Mouse (Mus musculus) limb, embryonic 15.5 days (tissue): ENCODE data around the gene Chrna4. TPM values are rescaled to one million over a fixed set of nuclear protein-coding genes. Genes with fewer than 3 reads are reported as not detected.

ENCODE experiments used
- ATAC-seq: fragments of 200-750 bp; cut with Nextera tagmentation; 2 replicates; pipeline ENCODE4 v1.8.0; 2017; ENCODE audit warnings: low read depth, moderate TSS enrichment; ENCODE audit not compliant: insufficient number of reproducible peaks, low FRiP score, low TSS enrichment
- H3K27ac ChIP-seq: fragments of 300-500 bp; sonication (generic); 2 replicates; pipeline ENCODE4 v1.5.1; 2015; ENCODE audit warnings: moderate library complexity, mild to moderate bottlenecking, inconsistent platforms
- H3K27me3 ChIP-seq: fragments of 300-500 bp; sonication (generic); 2 replicates; pipeline ENCODE4 v1.6.1; 2015; ENCODE audit warnings: inconsistent platforms
- H3K36me3 ChIP-seq: fragments of 300-500 bp; sonication (generic); 2 replicates; pipeline ENCODE4 v1.6.1; 2015; ENCODE audit warnings: inconsistent platforms
- H3K4me1 ChIP-seq: fragments of 300-500 bp; sonication (generic); 2 replicates; pipeline ENCODE4 v1.6.1; 2015; ENCODE audit warnings: inconsistent platforms
- H3K4me2 ChIP-seq: fragments of 300-500 bp; sonication (generic); 2 replicates; pipeline ENCODE4 v1.6.1; 2015; ENCODE audit warnings: mild to moderate bottlenecking, inconsistent platforms
- H3K4me3 ChIP-seq: fragments of 300-500 bp; sonication (generic); 2 replicates; pipeline ENCODE4 v1.5.1; 2015; ENCODE audit warnings: mild to moderate bottlenecking, inconsistent platforms
- H3K9ac ChIP-seq: fragments of 300-500 bp; sonication (generic); 2 replicates; pipeline ENCODE4 v1.6.1; 2015; ENCODE audit warnings: inconsistent platforms
- H3K9me3 ChIP-seq: fragments of 300-500 bp; sonication (generic); 2 replicates; pipeline ENCODE4 v1.6.1; 2016; ENCODE audit warnings: inconsistent platforms
- WGBS: fragments of 180-500 bp; shearing (Covaris S2); methylation state at CpG from one replicate; pipeline ENCODE4 v1.1.7; 2015; 5-methylcytosine and 5-hydroxymethylcytosine counted together
- polyA plus RNA-seq: library from polyadenylated mRNA; unstranded; fragments of >200 nt; fragmentation: Nextera tagmentation; extraction: Ambion mirVana; gene quantifications from 2 replicates; pipeline ENCODE4 v1.2.1, GENCODE M21; 2015

Gene Chrna4
- polyA plus RNA-seq, 1 experiment from 2014 or later = 1.3 TPM

DNA sequence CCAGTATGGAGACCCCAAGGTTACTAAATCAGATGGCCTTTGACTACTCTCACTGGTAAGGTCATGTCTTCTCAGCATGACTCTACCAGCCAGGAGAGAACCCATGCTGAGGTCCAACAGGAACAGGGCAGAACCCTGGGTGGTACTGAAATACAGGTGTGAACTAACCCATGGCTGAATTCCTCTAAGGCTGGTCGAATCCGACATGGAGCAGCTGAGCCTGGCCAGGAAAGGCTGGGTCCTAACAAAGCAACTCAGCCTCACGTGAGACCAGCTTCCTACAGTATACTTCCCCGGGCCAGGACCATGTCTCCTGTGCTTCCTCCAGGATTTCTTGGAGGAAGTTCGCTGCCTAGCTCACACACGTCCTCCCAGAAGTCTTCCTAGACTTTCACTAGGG is 6.8 kb downstream of the Chrna4 start:
- no peaks in the 10 kb centered on the region for H3K9me3 ChIP-seq
- no peaks in the 10 kb centered on the region for H3K36me3 ChIP-seq
- no peak overlapping the region for H3K9ac ChIP-seq
- WGBS = 73% methylated on average over 6 of the region's 6 CpGs
- H3K27me3 ChIP-seq = peaks cover 71% of the 10 kb centered on the region
- ATAC-seq = no peak
- peaks cover 18% of the 10 kb centered on the region for H3K4me1 ChIP-seq
- H3K27ac ChIP-seq = no peak overlapping the region
- H3K4me2 ChIP-seq = no peak overlapping the region
- H3K4me3 ChIP-seq = no peak overlapping the region

DNA sequence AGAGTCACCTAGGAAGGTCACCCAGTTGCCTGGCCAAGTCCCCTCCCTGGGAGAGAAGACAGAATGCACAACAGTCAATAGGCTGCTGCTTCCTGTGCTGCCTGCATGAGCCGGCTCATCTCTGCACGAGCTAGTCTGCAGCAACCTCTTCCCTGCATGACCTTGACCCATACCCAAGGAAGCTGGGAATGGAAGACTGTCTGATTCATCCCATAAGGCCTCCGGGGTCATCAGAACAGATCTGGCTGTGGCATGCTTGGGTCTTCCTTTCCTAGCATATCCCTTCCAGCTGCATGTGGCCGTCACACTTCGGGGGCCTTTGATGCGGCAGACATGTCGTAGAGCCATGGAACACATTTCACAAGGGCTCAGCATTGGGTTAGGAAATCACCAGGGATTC is 8.2 kb downstream of the Chrna4 start:
- WGBS = 68% methylated on average over 7 of the region's 7 CpGs
- no peak overlapping the region for H3K4me3 ChIP-seq

DNA sequence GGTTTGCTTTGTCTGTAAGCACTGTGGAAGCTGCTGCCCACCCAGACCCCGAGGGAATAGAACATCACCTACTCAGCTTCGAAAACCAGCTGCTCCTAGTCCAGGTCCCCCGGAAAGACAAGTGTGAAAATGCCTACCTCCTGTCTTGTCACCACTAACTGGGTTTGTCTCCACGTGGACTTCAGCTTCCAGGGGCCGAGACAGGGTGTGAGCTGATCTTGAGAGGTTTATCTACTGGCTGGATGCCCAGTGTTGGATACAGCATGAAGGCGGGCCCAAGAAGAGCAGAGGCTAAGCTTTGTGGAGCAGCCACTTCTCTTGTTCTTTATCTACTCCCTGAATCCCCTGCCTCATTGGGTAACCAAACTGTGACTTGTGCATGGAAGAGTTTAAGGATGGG is 10.0 kb downstream of the Chrna4 start:
- ATAC-seq = no peak
- Histone ChIP-seq H3K9ac (no peak overlapping the region), H3K9me3 (no peaks in the 10 kb centered on the region), H3K4me2 (no peak overlapping the region), H3K4me3 (no peak overlapping the region), H3K27me3 (peaks cover 40% of the 10 kb centered on the region), H3K36me3 (no peaks in the 10 kb centered on the region), H3K4me1 (peaks cover 3% of the 10 kb centered on the region; the same call in 1 of the 2 replicates), H3K27ac (no peak overlapping the region)
- 67% methylated on average over 6 of the region's 6 CpGs for WGBS

More for the DNA sequence above, 8.2 kb downstream of the Chrna4 start:
- peaks cover 18% of the 10 kb centered on the region for H3K4me1 ChIP-seq
- H3K9ac ChIP-seq = no peak overlapping the region
- H3K4me2 ChIP-seq = no peak overlapping the region
- no peak for ATAC-seq
- H3K27me3 ChIP-seq = peaks cover 58% of the 10 kb centered on the region
- no peak overlapping the region for H3K27ac ChIP-seq
- H3K9me3 ChIP-seq = no peaks in the 10 kb centered on the region
- H3K36me3 ChIP-seq = no peaks in the 10 kb centered on the region

DNA sequence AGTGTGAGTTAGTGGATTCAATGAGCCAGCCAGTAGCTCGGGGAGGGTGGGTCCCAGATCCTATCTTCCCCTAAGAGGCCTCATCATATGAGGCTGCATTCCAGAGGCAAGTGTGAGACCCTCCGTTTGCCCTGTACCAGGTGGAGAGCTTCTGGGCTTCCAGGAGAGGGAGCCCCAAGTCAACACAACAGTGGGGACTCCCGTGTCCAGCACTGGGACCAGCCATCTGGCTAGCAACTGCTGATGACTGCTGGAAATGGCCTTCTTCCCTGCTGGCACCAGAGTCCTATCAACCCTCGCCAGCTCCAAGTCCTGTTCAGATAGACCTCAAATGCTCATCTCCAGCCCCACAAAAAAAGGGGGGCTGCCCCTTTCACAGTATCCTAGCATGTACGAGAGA is 10.9 kb downstream of the Chrna4 start:
- ATAC-seq = no peak

DNA sequence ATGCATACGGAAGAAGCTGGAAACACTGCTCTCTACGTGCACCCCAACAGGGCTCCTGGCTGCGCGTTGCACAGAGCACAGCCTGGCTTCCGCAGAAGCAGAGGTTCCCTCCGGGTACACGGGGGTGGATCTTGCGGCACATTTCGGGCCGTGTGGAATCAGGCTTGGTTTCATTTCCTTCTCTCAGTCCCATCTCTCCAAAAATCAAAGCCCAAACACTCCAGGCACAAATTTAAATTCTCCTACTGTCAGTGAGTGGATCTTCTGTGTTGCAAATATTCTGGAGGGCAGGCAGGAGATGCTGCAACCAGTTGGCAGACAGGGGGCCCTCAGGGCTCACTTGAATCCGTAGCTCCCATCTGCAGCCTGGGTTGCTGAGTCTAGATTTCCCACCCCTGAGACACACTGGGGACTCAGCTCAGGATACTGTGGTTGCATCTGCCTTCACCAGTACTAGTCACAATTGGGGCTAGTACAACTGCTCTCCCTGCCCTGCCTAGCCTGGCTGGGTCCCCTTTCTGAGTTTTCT is 11.9 kb downstream of the Chrna4 start:
- Histone ChIP-seq H3K36me3 (no peaks in the 10 kb centered on the region), H3K4me2 (no peak overlapping the region), H3K9me3 (no peaks in the 10 kb centered on the region), H3K9ac (no peak overlapping the region), H3K4me1 (no peaks in the 10 kb centered on the region), H3K27ac (no peak overlapping the region), H3K27me3 (peaks cover 21% of the 10 kb centered on the region), H3K4me3 (no peak overlapping the region)
- no peak for ATAC-seq
- WGBS = 77% methylated on average over 11 of the region's 11 CpGs

More for the DNA sequence above, 10.9 kb downstream of the Chrna4 start:
- no peak overlapping the region for H3K4me2 ChIP-seq
- H3K27me3 ChIP-seq = peaks cover 31% of the 10 kb centered on the region
- no peaks in the 10 kb centered on the region for H3K9me3 ChIP-seq
- 41% methylated on average over 5 of the region's 5 CpGs for WGBS
- no peaks in the 10 kb centered on the region for H3K36me3 ChIP-seq
- no peak overlapping the region for H3K9ac ChIP-seq
- no peak overlapping the region for H3K4me3 ChIP-seq
- no peaks in the 10 kb centered on the region for H3K4me1 ChIP-seq
- no peak overlapping the region for H3K27ac ChIP-seq

DNA sequence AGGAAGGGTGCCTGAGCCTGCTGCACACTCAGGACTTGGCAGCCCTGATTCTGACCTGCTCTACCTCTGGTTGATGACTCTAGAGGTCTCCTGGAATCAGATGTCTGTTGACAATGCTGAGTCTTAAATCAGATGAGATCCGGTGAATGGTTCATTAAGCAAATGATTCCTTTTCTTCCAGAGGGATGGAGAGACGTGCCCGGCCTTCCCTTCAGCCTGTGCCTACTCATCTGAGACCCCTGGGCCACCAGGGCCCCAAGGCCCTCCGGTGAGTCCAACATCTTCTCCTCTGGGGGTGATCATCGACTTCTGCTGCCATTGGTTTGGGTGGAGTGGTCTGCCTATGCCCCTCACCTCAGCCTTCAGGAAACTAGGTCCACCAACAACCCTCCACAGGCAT is 35.0 kb downstream of the Chrna4 start:
- H3K36me3 ChIP-seq = no peaks in the 10 kb centered on the region
- no peak overlapping the region for H3K9ac ChIP-seq
- ATAC-seq = no peak
- H3K4me1 ChIP-seq = no peaks in the 10 kb centered on the region
- no peaks in the 10 kb centered on the region for H3K27me3 ChIP-seq
- WGBS = 81% methylated on average over 5 of the region's 5 CpGs
- H3K27ac ChIP-seq = no peak overlapping the region
- no peaks in the 10 kb centered on the region for H3K9me3 ChIP-seq
- no peak overlapping the region for H3K4me2 ChIP-seq
- no peak overlapping the region for H3K4me3 ChIP-seq

DNA sequence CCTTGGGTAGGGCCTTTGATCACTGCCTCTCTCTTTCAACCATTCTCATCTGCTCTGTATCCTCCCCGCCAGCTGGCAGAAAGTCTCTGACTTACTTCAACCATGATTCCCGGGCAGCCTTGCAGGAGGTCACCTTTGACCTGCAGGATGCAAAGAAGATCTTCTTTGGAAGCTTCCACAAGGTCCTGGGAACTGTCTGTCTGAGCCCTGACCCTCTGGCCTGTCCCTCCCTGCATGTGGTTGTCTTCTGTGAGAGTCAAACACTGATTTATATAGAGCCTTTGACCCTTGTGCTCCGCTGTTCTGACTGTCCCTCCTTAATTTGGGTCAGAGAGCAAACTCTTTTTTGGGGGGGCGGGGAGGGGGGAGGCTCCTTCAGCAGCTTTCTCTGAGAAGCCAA is 36.3 kb downstream of the Chrna4 start:
- ATAC-seq = no peak
- no peaks in the 10 kb centered on the region for H3K27me3 ChIP-seq
- H3K36me3 ChIP-seq = no peaks in the 10 kb centered on the region
- H3K9ac ChIP-seq = no peak overlapping the region
- 45% methylated on average over 4 of the region's 4 CpGs for WGBS
- no peak overlapping the region for H3K4me2 ChIP-seq
- H3K4me3 ChIP-seq = no peak overlapping the region
- H3K27ac ChIP-seq = no peak overlapping the region
- H3K4me1 ChIP-seq = no peaks in the 10 kb centered on the region
- H3K9me3 ChIP-seq = no peaks in the 10 kb centered on the region

DNA sequence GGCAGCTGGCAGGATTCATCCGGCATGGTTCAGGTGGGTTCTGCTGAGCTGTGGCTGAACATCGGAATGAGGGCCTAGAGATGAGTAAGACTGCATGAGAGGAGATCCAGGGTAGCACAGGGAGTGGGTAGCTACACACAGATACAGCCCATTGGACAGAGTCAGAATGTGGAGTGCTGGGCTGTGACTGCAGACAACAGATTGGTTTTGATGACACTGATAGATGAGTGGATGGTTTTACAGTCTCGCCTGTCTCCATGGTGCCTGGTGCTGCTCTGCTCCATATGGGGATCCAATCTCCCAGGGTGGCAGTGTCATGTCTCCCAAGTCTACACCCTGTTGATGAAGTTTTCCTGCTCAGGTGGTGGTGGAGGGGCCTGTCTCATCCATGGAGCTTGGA is 46.4 kb downstream of the Chrna4 start:
- Histone ChIP-seq H3K36me3 (no peaks in the 10 kb centered on the region), H3K27ac (no peak overlapping the region), H3K9ac (no peak overlapping the region), H3K4me3 (no peak overlapping the region), H3K9me3 (no peaks in the 10 kb centered on the region), H3K4me2 (no peak overlapping the region), H3K4me1 (no peaks in the 10 kb centered on the region), H3K27me3 (no peaks in the 10 kb centered on the region)
- 63% methylated on average over 3 of the region's 3 CpGs for WGBS
- ATAC-seq = no peak

DNA sequence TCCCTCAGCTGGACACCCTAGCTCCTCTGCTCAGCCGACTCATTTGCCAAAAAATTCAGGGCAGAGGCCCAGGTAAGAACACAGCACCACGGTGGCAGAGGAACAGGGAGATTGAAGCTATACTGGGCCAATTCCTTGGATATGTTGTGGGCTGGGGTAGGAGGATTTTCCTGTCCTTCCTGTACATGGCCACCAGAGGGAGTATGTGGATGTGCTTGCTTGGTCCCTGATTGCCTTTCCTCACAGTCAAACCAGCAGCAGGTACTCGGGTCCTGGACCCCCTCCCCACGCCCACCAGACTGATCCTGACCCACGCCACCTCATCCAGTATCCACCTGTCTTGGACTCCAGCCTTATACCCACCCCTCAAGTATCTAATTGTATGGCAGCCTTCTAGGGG is 46.9 kb downstream of the Chrna4 start:
- Histone ChIP-seq H3K4me1 (no peaks in the 10 kb centered on the region), H3K27me3 (no peaks in the 10 kb centered on the region), H3K4me2 (no peak overlapping the region), H3K9ac (no peak overlapping the region), H3K4me3 (no peak overlapping the region), H3K36me3 (no peaks in the 10 kb centered on the region), H3K9me3 (no peaks in the 10 kb centered on the region), H3K27ac (no peak overlapping the region)
- 10% methylated on average over 5 of the region's 5 CpGs for WGBS
- no peak; the same call in 1 of the 2 replicates for ATAC-seq

DNA sequence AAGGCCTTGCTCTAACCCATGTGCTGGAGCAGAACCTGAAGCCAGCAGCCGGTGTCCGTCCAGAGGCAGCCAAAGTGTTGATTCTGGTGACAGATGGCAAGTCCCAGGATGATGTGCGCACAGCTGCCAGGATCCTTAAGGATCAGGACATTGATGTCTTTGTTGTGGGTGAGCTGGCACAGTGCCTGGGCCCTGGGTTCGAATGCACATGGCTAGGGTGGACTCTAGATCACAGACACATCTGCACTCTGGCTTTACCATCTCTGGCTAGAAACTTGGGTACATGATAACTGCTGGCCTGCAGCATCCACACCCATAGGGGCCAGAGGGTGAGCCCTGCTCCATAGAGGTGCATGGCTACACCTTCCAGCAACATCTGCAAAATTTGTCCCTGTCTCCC is 47.9 kb downstream of the Chrna4 start:
- H3K27ac ChIP-seq = no peak overlapping the region
- no peak overlapping the region for H3K4me3 ChIP-seq
- 79% methylated on average over 4 of the region's 4 CpGs for WGBS
- no peaks in the 10 kb centered on the region for H3K36me3 ChIP-seq
- H3K27me3 ChIP-seq = no peaks in the 10 kb centered on the region
- no peaks in the 10 kb centered on the region for H3K9me3 ChIP-seq
- no peak overlapping the region for H3K9ac ChIP-seq
- H3K4me1 ChIP-seq = no peaks in the 10 kb centered on the region
- no peak overlapping the region for H3K4me2 ChIP-seq
- ATAC-seq = no peak

DNA sequence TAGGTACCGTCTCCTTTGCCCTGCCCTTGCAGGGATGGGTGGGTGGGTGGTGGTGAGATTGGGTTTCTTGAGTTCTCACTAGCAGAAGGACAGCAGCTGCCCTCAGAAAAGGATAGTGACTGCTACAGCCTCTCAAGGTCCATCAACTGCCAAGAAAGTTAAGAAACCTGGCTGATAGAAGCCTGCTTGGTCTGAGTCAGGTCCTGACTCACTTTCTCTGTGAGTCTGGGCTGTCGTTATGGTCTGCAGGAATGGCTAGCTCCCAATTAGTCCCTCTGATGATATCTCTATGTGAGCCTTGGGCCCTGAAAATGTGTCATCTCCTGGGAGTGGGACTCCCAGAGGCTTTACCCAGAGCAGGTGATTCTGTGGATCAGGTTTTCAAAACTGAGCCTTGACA is 49.0 kb downstream of the Chrna4 start:
- Histone ChIP-seq H3K4me2 (no peak overlapping the region), H3K9me3 (no peaks in the 10 kb centered on the region), H3K27me3 (no peaks in the 10 kb centered on the region), H3K9ac (no peak overlapping the region), H3K4me3 (no peak overlapping the region), H3K27ac (no peak overlapping the region), H3K4me1 (no peaks in the 10 kb centered on the region), H3K36me3 (no peaks in the 10 kb centered on the region)
- no peak for ATAC-seq
- 60% methylated on average over 2 of the region's 2 CpGs for WGBS

DNA sequence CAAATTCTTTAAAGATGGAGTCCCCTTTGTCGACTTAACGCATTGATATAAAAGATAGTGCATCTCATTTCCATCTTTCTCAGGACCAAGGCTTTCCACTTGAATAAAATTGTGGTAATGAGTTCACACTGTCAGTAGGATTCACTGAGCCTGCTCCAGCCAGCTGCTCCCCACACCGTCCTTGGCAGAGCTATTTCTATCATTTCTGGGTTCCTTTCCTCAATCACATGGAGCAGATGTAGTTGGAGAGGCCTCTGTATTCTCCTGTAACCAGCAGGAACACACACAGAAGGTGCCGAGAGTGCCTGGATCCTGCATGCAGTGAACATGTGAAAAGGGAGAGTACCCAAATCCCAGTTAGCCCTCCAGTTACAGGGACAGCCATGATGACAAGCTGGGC is 53.0 kb downstream of the Chrna4 start:
- H3K27ac ChIP-seq = no peak overlapping the region
- 71% methylated on average over 4 of the region's 4 CpGs for WGBS
- no peak overlapping the region for H3K4me3 ChIP-seq
- no peaks in the 10 kb centered on the region for H3K9me3 ChIP-seq
- H3K9ac ChIP-seq = no peak overlapping the region
- no peak for ATAC-seq
- no peaks in the 10 kb centered on the region for H3K27me3 ChIP-seq
- H3K4me1 ChIP-seq = no peaks in the 10 kb centered on the region; the same call in 1 of the 2 replicates
- no peaks in the 10 kb centered on the region for H3K36me3 ChIP-seq
- no peak overlapping the region for H3K4me2 ChIP-seq

DNA sequence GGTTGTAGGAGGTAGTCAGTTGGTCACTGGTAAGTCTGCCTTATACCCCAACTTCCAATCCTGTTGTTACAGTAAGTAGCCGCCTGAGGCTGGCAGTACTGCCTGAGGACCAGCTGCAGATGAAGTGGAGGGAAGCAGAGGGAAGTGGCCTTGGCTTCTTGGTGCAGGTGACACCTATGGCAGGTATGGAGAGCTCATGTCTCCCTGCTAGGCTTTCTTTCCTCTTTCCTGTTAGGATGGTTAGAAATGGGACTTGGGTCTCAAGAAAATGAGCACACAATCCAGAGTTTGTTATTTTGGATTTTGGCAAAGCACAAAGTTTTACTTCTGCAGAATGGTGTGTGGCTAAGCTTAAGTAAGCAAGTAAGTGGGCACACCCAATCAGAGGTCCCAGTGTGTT is 54.4 kb downstream of the Chrna4 start:
- ATAC-seq = no peak
- H3K9ac ChIP-seq = no peak overlapping the region
- WGBS = 54% methylated on average over 1 of the region's 1 CpGs
- no peak overlapping the region for H3K4me2 ChIP-seq
- H3K9me3 ChIP-seq = no peaks in the 10 kb centered on the region
- no peak overlapping the region for H3K27ac ChIP-seq
- no peaks in the 10 kb centered on the region for H3K27me3 ChIP-seq
- no peaks in the 10 kb centered on the region; the same call in 1 of the 2 replicates for H3K4me1 ChIP-seq
- H3K36me3 ChIP-seq = peaks cover 1% of the 10 kb centered on the region; the same call in 1 of the 2 replicates
- H3K4me3 ChIP-seq = no peak overlapping the region
